Mouse (Mus musculus) heart, embryonic 16.5 days (tissue): ENCODE data around the gene Ppp2r5c. TPM values are rescaled to one million over a fixed set of nuclear protein-coding genes. Genes with fewer than 3 reads are reported as not detected.

Experiments used
- ATAC-seq: fragments of 200-750 bp; cut with Nextera tagmentation; replicated peaks from 2 replicates; pipeline ENCODE4 v1.8.0; 2017; ENCODE audit warnings: moderate number of reproducible peaks; ENCODE audit not compliant: insufficient read depth, low FRiP score; ENCODE audit errors: extremely low read depth
- H3K27ac ChIP-seq: fragments of 300-500 bp; sonication (generic); 2 replicates; pipeline ENCODE4 v1.5.1; 2014; ENCODE audit warnings: mild to moderate bottlenecking, low read length, control low read depth, moderate library complexity
- H3K27me3 ChIP-seq: fragments of 300-500 bp; sonication (generic); 2 replicates; pipeline ENCODE4 v1.6.1; 2014; ENCODE audit warnings: low read length, mixed read lengths; ENCODE audit not compliant: control insufficient read depth, insufficient read depth
- H3K36me3 ChIP-seq: fragments of 300-500 bp; sonication (generic); 2 replicates; pipeline ENCODE4 v1.6.1; 2014; ENCODE audit not compliant: control insufficient read depth, insufficient read depth
- H3K4me1 ChIP-seq: fragments of 300-500 bp; sonication (generic); 2 replicates; pipeline ENCODE4 v1.6.1; 2014; ENCODE audit warnings: low read length, mixed read lengths; ENCODE audit not compliant: control insufficient read depth, insufficient read depth
- H3K4me2 ChIP-seq: fragments of 300-500 bp; sonication (generic); 2 replicates; pipeline ENCODE4 v1.6.1; 2014; ENCODE audit warnings: low read depth, mild to moderate bottlenecking, control low read depth, low read length
- H3K4me3 ChIP-seq: fragments of 300-500 bp; sonication (generic); 2 replicates; pipeline ENCODE4 v1.5.1; 2014; ENCODE audit warnings: mild to moderate bottlenecking, control low read depth, low read length
- H3K9ac ChIP-seq: fragments of 300-500 bp; sonication (generic); 2 replicates; pipeline ENCODE4 v1.6.1; 2014; ENCODE audit warnings: low read length, control low read depth
- H3K9me3 ChIP-seq: fragments of 300-500 bp; sonication (generic); replicated peaks from 2 replicates; pipeline ENCODE4 v1.6.1; 2016; ENCODE audit warnings: low read length; ENCODE audit not compliant: control insufficient read depth
- WGBS: fragments of 180-500 bp; shearing (Covaris S2); extraction: QIAGEN DNeasy Blood & Tissue Kit; methylation state at CpG from one replicate; pipeline ENCODE4 v1.1.7; 2014; 5-methylcytosine and 5-hydroxymethylcytosine counted together
- polyA plus RNA-seq: library from polyadenylated mRNA; unstranded; fragments of >200 nt; fragmentation: Nextera tagmentation; extraction: Ambion mirVana; gene quantifications from 2 replicates; pipeline ENCODE4 v1.2.1, GENCODE M21; 2015

Gene Ppp2r5c
- polyA plus RNA-seq, 1 experiment from 2014 or later = 132 TPM

DNA sequence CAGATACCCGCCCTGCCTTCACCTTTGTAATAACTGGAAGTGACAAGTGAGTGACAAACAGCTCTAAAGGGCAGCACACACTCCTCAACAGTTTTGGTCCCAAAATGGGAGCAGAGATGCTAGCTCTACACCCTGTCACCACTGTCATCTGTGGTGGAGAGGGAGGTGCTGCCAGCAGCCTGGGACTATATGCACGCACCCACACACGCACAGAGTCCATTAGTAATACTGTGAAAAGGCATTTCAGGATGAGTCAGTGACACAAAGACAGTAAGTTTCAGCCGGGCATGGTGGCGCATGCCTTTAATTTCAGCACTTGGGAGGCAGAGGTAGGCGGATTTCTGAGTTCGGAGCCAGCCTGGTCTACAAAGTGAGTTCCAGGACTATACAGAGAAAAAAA lies 111.3 kb downstream of the Ppp2r5c start:
- Histone ChIP-seq H3K9me3 (no peaks in the 10 kb centered on the region), H3K4me3 (no peak overlapping the region), H3K4me2 (no peak overlapping the region), H3K27ac (no peak overlapping the region), H3K4me1 (no peaks in the 10 kb centered on the region), H3K9ac (no peak overlapping the region), H3K27me3 (no peaks in the 10 kb centered on the region), H3K36me3 (peaks cover 83% of the 10 kb centered on the region)
- 93% methylated on average over 7 of the region's 7 CpGs for WGBS
- ATAC-seq = no peak

DNA sequence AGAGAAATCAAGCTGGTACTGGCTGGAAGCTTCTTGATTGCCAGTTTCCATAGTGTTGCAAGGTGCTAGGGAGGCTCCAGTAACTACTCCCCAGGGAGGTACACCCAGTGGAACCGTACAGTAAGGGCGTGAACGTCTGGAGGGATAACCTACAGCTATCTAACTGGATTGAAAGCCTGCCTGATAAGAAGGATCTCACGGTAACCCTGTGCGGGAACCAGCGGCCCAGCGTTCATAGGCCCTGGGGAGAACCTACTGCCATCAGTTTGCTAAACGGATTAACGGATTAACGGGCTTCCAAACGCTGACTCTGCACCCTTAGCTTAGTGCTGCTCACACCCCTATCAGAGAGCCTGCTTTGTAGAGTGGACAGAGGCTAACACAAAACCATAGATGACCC lies 116.5 kb downstream of the Ppp2r5c start:
- no peaks in the 10 kb centered on the region for H3K27me3 ChIP-seq
- H3K27ac ChIP-seq = no peak overlapping the region
- peaks cover 66% of the 10 kb centered on the region for H3K36me3 ChIP-seq
- no peaks in the 10 kb centered on the region for H3K4me1 ChIP-seq
- no peak overlapping the region for H3K4me2 ChIP-seq
- no peaks in the 10 kb centered on the region for H3K9me3 ChIP-seq
- H3K4me3 ChIP-seq = no peak overlapping the region
- H3K9ac ChIP-seq = no peak overlapping the region
- 74% methylated on average over 11 of the region's 11 CpGs for WGBS
- ATAC-seq = no peak

DNA sequence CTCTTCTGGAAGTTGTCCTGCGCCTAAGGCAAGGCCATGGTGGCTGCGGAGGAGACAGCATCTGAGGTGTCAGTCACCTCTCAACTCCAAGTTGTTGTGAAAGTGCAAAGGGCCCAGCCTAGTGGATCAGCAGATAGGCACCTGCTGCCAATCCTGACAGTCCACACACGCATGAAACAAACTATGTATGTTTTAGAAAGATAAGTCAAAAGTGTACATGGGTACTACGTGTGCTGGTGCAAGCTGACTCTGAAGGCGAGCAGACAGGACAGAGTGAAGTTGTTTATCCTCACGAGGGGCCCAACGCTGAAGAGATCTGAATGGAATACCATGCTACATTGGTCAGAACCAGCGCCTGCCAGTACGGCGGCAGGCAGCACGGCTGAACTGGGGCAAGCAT lies 117.9 kb downstream of the Ppp2r5c start:
- WGBS = 90% methylated on average over 11 of the region's 11 CpGs
- no peak for ATAC-seq
- Histone ChIP-seq H3K27me3 (no peaks in the 10 kb centered on the region), H3K4me1 (no peaks in the 10 kb centered on the region), H3K9me3 (no peaks in the 10 kb centered on the region), H3K27ac (no peak overlapping the region), H3K4me3 (no peak overlapping the region), H3K4me2 (no peak overlapping the region), H3K9ac (no peak overlapping the region), H3K36me3 (peaks cover 57% of the 10 kb centered on the region)

DNA sequence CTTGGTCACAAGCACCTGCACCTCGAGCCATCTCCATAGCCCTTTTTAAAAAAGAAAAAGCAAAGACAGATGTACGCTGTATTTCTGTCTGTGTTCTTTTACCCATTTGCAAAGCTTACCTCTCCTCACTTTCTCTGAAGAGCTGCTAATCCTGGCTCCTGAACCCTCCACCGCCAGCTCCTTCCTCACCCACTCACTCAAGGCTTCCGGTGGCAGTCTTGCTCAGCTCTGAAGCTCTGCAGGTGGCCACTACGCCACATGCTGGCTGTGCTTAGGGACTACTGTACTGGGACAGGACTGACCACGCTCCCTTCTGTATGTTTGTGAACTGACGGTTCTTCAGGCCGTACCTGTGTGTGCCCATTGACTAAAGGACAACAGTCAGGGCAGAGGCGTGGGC lies 119.4 kb downstream of the Ppp2r5c start:
- H3K9me3 ChIP-seq = no peaks in the 10 kb centered on the region
- no peak overlapping the region for H3K9ac ChIP-seq
- WGBS = 89% methylated on average over 9 of the region's 9 CpGs
- H3K4me1 ChIP-seq = no peaks in the 10 kb centered on the region
- H3K27me3 ChIP-seq = no peaks in the 10 kb centered on the region
- H3K4me2 ChIP-seq = no peak overlapping the region
- ATAC-seq = no peak
- no peak overlapping the region for H3K4me3 ChIP-seq
- H3K27ac ChIP-seq = no peak overlapping the region
- peaks cover 44% of the 10 kb centered on the region for H3K36me3 ChIP-seq

DNA sequence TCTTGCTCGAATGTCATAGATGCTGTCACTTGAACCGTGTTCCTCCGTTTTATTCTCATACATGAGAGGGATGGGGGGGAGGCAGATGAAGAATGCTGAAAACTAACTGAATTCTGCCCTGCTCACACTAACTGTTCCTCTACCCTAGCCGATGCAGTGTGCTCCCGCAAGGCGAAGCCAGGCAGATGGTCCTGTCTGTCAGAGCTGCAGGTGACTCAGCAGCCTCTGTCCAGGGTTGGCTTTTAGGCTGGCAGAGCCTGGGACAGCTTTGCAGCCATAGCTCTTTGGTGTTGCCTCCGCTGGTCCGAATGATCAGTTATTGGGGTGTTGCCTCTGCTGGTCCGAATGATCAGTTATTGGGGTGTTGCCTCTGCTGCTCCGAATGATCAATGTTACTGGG lies 124.1 kb downstream of the Ppp2r5c start:
- no peak for ATAC-seq

DNA sequence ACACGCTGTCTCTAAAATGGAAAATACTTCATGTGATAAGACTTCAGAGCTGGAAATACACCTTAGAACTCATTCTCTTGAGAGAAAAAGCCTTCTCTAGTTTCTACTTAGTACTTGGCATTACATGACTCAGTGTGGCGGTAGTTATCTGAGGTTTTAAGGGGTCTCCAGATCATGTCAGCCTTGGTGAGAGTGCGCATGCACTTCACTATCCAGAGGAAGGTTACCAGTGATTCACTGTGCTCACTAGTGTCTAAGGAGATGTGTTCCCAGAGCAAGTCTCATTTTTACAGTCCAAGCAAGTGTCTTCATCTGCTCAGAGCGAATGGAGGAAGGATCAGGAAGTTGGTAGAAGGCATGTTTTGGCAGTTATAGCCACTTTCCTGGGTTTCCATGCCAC lies 125.4 kb downstream of the Ppp2r5c start:
- Histone ChIP-seq H3K27ac (no peak overlapping the region), H3K9ac (no peak overlapping the region), H3K9me3 (no peaks in the 10 kb centered on the region), H3K4me1 (no peaks in the 10 kb centered on the region), H3K36me3 (peaks cover 36% of the 10 kb centered on the region), H3K4me2 (no peak overlapping the region), H3K4me3 (no peak overlapping the region), H3K27me3 (no peaks in the 10 kb centered on the region)
- 86% methylated on average over 4 of the region's 4 CpGs for WGBS
- ATAC-seq = no peak

More for the DNA sequence above, 124.1 kb downstream of the Ppp2r5c start:
- Histone ChIP-seq H3K4me3 (no peak overlapping the region), H3K4me2 (no peak overlapping the region), H3K4me1 (no peaks in the 10 kb centered on the region), H3K9me3 (no peaks in the 10 kb centered on the region), H3K27ac (no peak overlapping the region), H3K36me3 (peaks cover 44% of the 10 kb centered on the region), H3K9ac (no peak overlapping the region), H3K27me3 (no peaks in the 10 kb centered on the region)
- 92% methylated on average over 10 of the region's 10 CpGs for WGBS

DNA sequence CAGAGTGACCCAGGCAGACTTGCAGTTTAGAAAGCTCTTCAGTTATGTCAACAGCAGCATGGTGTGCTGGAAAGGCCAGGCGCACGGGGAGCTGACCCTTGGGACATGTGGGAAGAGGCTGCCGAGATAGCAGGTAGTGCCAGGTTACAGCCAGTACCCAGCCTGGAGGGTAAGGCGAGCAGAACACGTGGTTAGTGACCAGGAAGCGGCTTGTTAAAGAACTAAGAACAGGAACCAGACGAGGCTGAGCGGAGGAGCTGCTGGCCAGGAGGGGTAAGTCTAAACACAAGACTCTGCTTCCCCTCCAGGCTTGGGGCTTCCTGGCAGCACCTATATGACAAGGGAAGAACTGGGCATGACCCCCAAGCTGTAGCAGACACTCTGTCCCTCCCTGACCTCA lies 126.7 kb downstream of the Ppp2r5c start:
- H3K27ac ChIP-seq = no peak overlapping the region
- H3K4me2 ChIP-seq = no peak overlapping the region
- H3K27me3 ChIP-seq = no peaks in the 10 kb centered on the region
- WGBS = 70% methylated on average over 8 of the region's 8 CpGs
- ATAC-seq = no peak
- H3K4me1 ChIP-seq = no peaks in the 10 kb centered on the region
- H3K9ac ChIP-seq = no peak overlapping the region
- H3K36me3 ChIP-seq = peaks cover 25% of the 10 kb centered on the region
- H3K4me3 ChIP-seq = no peak overlapping the region
- no peaks in the 10 kb centered on the region for H3K9me3 ChIP-seq

DNA sequence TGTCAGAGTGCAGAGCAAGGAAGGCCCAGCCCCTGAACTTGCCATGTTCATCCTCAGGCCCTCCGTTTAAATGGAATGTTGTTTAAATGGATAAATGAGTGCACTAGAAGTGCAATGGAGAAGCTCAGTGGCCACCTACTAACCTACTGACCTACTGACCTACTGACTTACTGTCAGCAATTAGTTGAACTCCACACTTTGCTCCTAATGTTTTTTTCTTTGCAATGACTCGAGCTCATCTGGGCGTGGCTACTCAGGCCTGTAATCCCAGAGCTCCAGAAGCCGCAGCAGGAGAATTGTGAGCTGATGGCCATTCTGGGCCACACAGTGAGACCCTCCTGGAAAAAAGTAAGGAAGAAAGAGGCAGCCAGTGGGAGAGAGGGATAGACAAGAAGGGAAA lies 129.0 kb downstream of the Ppp2r5c start:
- no peaks in the 10 kb centered on the region for H3K4me1 ChIP-seq
- no peak overlapping the region for H3K4me3 ChIP-seq
- no peak overlapping the region for H3K27ac ChIP-seq
- ATAC-seq = no peak
- H3K27me3 ChIP-seq = no peaks in the 10 kb centered on the region
- H3K36me3 ChIP-seq = peaks cover 31% of the 10 kb centered on the region
- no peak overlapping the region for H3K4me2 ChIP-seq
- WGBS = 77% methylated on average over 4 of the region's 4 CpGs
- no peaks in the 10 kb centered on the region for H3K9me3 ChIP-seq
- H3K9ac ChIP-seq = no peak overlapping the region

DNA sequence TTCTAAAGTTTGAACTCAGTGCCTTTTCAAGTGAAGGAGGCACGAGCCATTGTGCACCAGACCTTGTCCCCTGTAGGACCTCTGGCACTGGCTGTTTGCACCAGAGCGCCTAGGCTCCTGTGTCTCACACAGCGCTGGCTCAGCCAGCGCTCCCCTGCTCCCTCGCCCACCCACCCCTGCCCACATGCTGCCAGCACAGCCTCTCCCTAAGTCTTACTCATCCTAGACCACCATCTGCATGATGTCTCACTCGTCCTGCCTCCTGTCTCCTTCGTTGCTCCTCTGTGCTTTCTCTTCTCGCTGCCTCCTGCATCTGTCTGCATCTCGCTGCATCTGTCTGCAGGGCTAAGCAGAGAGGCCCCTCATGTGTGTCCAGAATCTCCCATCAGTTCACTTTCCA lies 131.4 kb downstream of the Ppp2r5c start:
- no peak overlapping the region for H3K4me2 ChIP-seq
- WGBS = 88% methylated on average over 9 of the region's 9 CpGs
- H3K36me3 ChIP-seq = peaks cover 24% of the 10 kb centered on the region
- no peak overlapping the region for H3K27ac ChIP-seq
- H3K4me3 ChIP-seq = no peak overlapping the region
- no peaks in the 10 kb centered on the region for H3K9me3 ChIP-seq
- no peaks in the 10 kb centered on the region for H3K4me1 ChIP-seq
- no peaks in the 10 kb centered on the region for H3K27me3 ChIP-seq
- H3K9ac ChIP-seq = no peak overlapping the region
- ATAC-seq = no peak

DNA sequence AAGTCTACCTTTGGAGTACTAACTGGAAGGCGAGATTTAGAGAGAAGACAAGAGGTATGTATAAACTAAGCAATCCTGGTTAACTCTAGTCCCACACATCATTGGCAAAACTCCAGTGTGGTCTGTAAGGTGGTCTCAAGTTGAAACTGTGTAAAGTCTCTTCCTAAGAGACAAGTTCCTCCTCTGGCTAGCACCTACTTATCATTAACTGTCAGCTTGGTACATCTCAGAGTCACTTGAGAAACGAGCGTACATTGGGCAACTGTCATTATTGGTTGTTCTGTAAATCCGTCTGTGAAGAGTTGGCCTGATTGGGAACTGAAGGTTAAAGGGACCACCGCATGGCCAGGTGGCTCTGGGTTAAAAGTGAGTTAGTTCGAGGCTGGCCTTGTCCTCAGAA lies 141.7 kb downstream of the Ppp2r5c start:
- H3K9me3 ChIP-seq = no peaks in the 10 kb centered on the region
- no peak for ATAC-seq
- no peak overlapping the region for H3K9ac ChIP-seq
- WGBS = 69% methylated on average over 6 of the region's 6 CpGs
- H3K27me3 ChIP-seq = no peaks in the 10 kb centered on the region
- H3K4me1 ChIP-seq = peaks cover 13% of the 10 kb centered on the region
- H3K36me3 ChIP-seq = no peaks in the 10 kb centered on the region
- H3K4me2 ChIP-seq = no peak overlapping the region
- no peak overlapping the region for H3K4me3 ChIP-seq
- H3K27ac ChIP-seq = no peak overlapping the region
